Mouse (Mus musculus): ENCODE data around the gene Gm44502. TPM values are rescaled to one million over a fixed set of nuclear protein-coding genes. Genes with fewer than 3 reads are reported as not detected.

The Gm44502 gene
- total RNA-seq, 1 experiment from 2014 or later = 0.46 TPM

DNA sequence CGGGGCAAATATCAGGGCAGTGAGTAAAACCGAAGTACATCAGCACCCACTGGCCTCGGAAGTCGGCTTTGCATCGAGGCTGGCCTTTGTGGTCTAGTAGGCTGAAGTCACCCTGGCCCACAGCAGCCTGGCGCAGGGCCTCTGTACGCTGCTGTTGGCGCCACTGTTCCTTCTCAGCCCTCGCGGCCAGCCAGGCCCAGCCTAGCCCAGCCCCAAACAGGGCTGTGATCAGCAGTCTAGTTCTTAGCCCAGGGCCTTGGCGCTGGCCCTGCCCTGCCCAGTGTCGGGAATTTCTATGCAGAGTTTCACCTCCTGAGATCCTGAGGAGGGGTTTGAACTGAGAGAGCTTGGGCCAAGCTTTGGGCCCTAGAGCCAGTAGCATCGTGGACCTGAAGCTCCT lies 57.4 kb downstream of the Gm44502 start:
- no peak for ATAC-seq (replicated peaks; ENCODE audit: low read depth, poor library complexity, severe bottlenecking)

Other genes with a start within 250 kb of the Gm44502 start
- 20.2 and 29.2 TPM in 2 replicates for gene Plxnb2, start 248.9 kb downstream of the Gm44502 start, total RNA-seq (2017)
- 1.6 and 2.3 TPM in 2 replicates for gene Dennd6b, start 233.2 kb downstream of the Gm44502 start, total RNA-seq (2017)
- 15.6 and 22.7 TPM in 2 replicates for gene Ppp6r2, start 218.1 kb downstream of the Gm44502 start, total RNA-seq (2017)
- gene Sbf1, start 114.4 kb downstream of the Gm44502 start, total RNA-seq (2017) = 43.3 and 53.7 TPM in 2 replicates
- gene Adm2, start 107.0 kb downstream of the Gm44502 start, total RNA-seq (2017) = not detected in 2 replicates
- not detected in 2 replicates for gene Miox, start 95.3 kb downstream of the Gm44502 start, total RNA-seq (2017)
- 13.9 and 14.4 TPM in 2 replicates for gene Lmf2, start 74.0 kb downstream of the Gm44502 start, total RNA-seq (2017)
- gene Ncaph2, start 74.0 kb downstream of the Gm44502 start, total RNA-seq (2017) = 81.4 and 106 TPM in 2 replicates
- gene Sco2, start 55.9 kb downstream of the Gm44502 start, total RNA-seq (2017) = 21.8 and 23.0 TPM in 2 replicates
- 0.68 and 0.78 TPM in 2 replicates for gene Tymp, start 52.7 kb downstream of the Gm44502 start, total RNA-seq (2017)
- 2.9 and 3.0 TPM in 2 replicates for gene Odf3b, start 50.4 kb downstream of the Gm44502 start, total RNA-seq (2017)
- not detected in 2 replicates for gene Klhdc7b, start 44.8 kb downstream of the Gm44502 start, total RNA-seq (2017)
- not detected in 2 replicates for gene Syce3, start 19.2 kb downstream of the Gm44502 start, total RNA-seq (2017)
- 2.6 TPM in 1 of 2 replicates, not detected in the other for gene Cpt1b, start 3.8 kb downstream of the Gm44502 start, total RNA-seq (2017)
- gene C730034F03Rik, start 107 bp downstream of the Gm44502 start, total RNA-seq (2017) = 3.9 and 7.0 TPM in 2 replicates
- gene Chkb, start 212 bp upstream of the Gm44502 start, total RNA-seq (2017) = 11.7 and 15.9 TPM in 2 replicates
- gene Mapk8ip2, start 24.2 kb upstream of the Gm44502 start, total RNA-seq (2017) = not detected in 2 replicates
- 9.4 and 12.9 TPM in 2 replicates for gene Arsa, start 47.7 kb upstream of the Gm44502 start, total RNA-seq (2017)
- 10.2 and 14.9 TPM in 2 replicates for gene Shank3, start 69.9 kb upstream of the Gm44502 start, total RNA-seq (2017)
- gene Acr, start 138.6 kb upstream of the Gm44502 start, total RNA-seq (2017) = not detected in 2 replicates
- gene Rabl2, start 162.2 kb upstream of the Gm44502 start, total RNA-seq (2017) = 11.1 and 12.6 TPM in 2 replicates